Mouse (Mus musculus): Measurements from ENCODE around the gene Stpg3. TPM values are rescaled to one million over a fixed set of nuclear protein-coding genes. Genes with fewer than 3 reads are reported as not detected.
"Not testable (repeated sequence)": the region's sequence is repeated elsewhere in the genome, so short reads cannot be mapped to it uniquely, and the experiment has no call there.

Gene Stpg3
- polyA plus RNA-seq (2015; fragmentation: Nextera tagmentation; extraction: Ambion mirVana): 0.11 TPM in 1 of 2 replicates, not detected in the other

GRCm38 (mm10) chr2:25214444-25214843 is at the start of gene Stpg3:
TSS of gene Stpg3 (minus strand) at chr2:25214637.
- Histone ChIP-seq H3K9ac (no peak within 1 kb of the TSS), H3K4me2 (replicated peaks) (no peak within 1 kb of the TSS), H3K27me3 (peaks cover 6% of the 10 kb centered on the region; the same call in 1 of the 2 replicates), H3K4me1 (peaks cover 15% of the 10 kb centered on the region), H3K27ac (no peak within 1 kb of the TSS), H3K9me3 (no peaks in the 10 kb centered on the region), H3K4me3 (no peak within 1 kb of the TSS), H3K36me3 (peaks cover 4% of the 10 kb centered on the region; the same call in 1 of the 2 replicates)
- 74% methylated on average over 3 of the region's 3 CpGs for WGBS
- no peak for ATAC-seq (ENCODE audit: low FRiP score, low read depth)

- peaks cover 22% of the 10 kb centered on the region for H3K27me3 ChIP-seq
- no peak for ATAC-seq (ENCODE audit: low FRiP score, low read depth)
- peaks cover 39% of the 10 kb centered on the region for H3K4me1 ChIP-seq
- H3K4me2 ChIP-seq (replicated peaks): peak overlapping the region; percentile 99
- peak overlapping the region; percentile 68 for H3K4me3 ChIP-seq
- WGBS: 18% methylated on average over 12 of the region's 12 CpGs
- H3K36me3 ChIP-seq: peaks cover 9% of the 10 kb centered on the region; the same call in 1 of the 2 replicates
- H3K9me3 ChIP-seq: no peaks in the 10 kb centered on the region
- H3K27ac ChIP-seq: no peak overlapping the region
- H3K9ac ChIP-seq: peak overlapping the region; percentile 79
These were observed 49.3 kb upstream of the Stpg3 start for GRCm38 (mm10) chr2:25263623-25264285.

- H3K27me3 ChIP-seq: peaks cover 22% of the 10 kb centered on the region
- no peak overlapping the region for H3K27ac ChIP-seq
- under 1% methylated on average over 82 of the region's 82 CpGs for WGBS
- 0 out of 2 replicates have a peak, but pooled peaks cover 6% of the 10 kb centered on the region for H3K36me3 ChIP-seq
- peaks cover 39% of the 10 kb centered on the region for H3K4me1 ChIP-seq
- ATAC-seq (ENCODE audit: low FRiP score, low read depth): no peak
- H3K9me3 ChIP-seq: no peaks in the 10 kb centered on the region
- H3K4me3 ChIP-seq: peak overlapping the region; percentile 68
- peak overlapping the region; percentile 99 for H3K4me2 ChIP-seq (replicated peaks)
- H3K9ac ChIP-seq: peak overlapping the region; percentile 79
These were observed 48.6 kb upstream of the Stpg3 start for GRCm38 (mm10) chr2:25262795-25263622.

- no peak within 1 kb of the TSS for H3K27ac ChIP-seq
- H3K27me3 ChIP-seq: peaks cover 22% of the 10 kb centered on the region
These were observed 47.9 kb upstream of the Stpg3 start, which contains the start of gene Tprn for GRCm38 (mm10) chr2:25262291-25262767. TSS of gene Tprn (plus strand) at chr2:25262618.

GRCm38 (mm10) chr2:25261870-25262269 is 47.4 kb upstream of the Stpg3 start:
- Histone ChIP-seq H3K4me2 (replicated peaks) (peak overlapping the region; percentile 99), H3K4me1 (peaks cover 39% of the 10 kb centered on the region), H3K27me3 (peaks cover 22% of the 10 kb centered on the region), H3K27ac (no peak overlapping the region), H3K9me3 (no peaks in the 10 kb centered on the region), H3K36me3 (0 out of 2 replicates have a peak, but pooled peaks cover 6% of the 10 kb centered on the region), H3K4me3 (peak overlapping the region; percentile 68), H3K9ac (peak overlapping the region; percentile 45; the same call in 1 of the 2 replicates)
- no peak for ATAC-seq (ENCODE audit: low FRiP score, low read depth)
- WGBS: 50% methylated on average over 12 of the region's 12 CpGs

More at GRCm38 (mm10) chr2:25262291-25262767, 47.9 kb upstream of the Stpg3 start, which contains the start of gene Tprn:
- 0 out of 2 replicates have a peak, but pooled peaks cover 6% of the 10 kb centered on the region for H3K36me3 ChIP-seq
- H3K9me3 ChIP-seq: no peaks in the 10 kb centered on the region
- peak; percentile 99 for ATAC-seq (ENCODE audit: low FRiP score, low read depth)
- peak within 1 kb of the TSS; percentile 79 for H3K9ac ChIP-seq
- H3K4me1 ChIP-seq: peaks cover 39% of the 10 kb centered on the region
- H3K4me2 ChIP-seq (replicated peaks): peak within 1 kb of the TSS; percentile 99
- H3K4me3 ChIP-seq: peak within 1 kb of the TSS; percentile 68
- WGBS: under 1% methylated on average over 38 of the region's 39 CpGs

GRCm38 (mm10) chr2:25258887-25259286 is 44.5 kb upstream of the Stpg3 start:
- Histone ChIP-seq H3K4me1 (peaks cover 28% of the 10 kb centered on the region), H3K27me3 (peaks cover 9% of the 10 kb centered on the region), H3K4me2 (replicated peaks) (no peak overlapping the region), H3K9me3 (no peaks in the 10 kb centered on the region), H3K27ac (no peak overlapping the region), H3K9ac (no peak overlapping the region), H3K36me3 (0 out of 2 replicates have a peak, but pooled peaks cover 6% of the 10 kb centered on the region), H3K4me3 (no peak overlapping the region)
- ATAC-seq (ENCODE audit: low FRiP score, low read depth): no peak
- WGBS: 71% methylated on average over 2 of the region's 2 CpGs

- not testable (repeated sequence) for ATAC-seq (ENCODE audit: low FRiP score, low read depth)
- 83% methylated on average over 5 of the region's 5 CpGs for WGBS
These were observed 42.8 kb upstream of the Stpg3 start for GRCm38 (mm10) chr2:25257250-25257649.

GRCm38 (mm10) chr2:25256443-25257109 is 42.1 kb upstream of the Stpg3 start:
- H3K9me3 ChIP-seq; H3K27me3 ChIP-seq; H3K27ac ChIP-seq; ATAC-seq (ENCODE audit: low FRiP score, low read depth): not testable (repeated sequence)
- 56% methylated on average over 12 of the region's 12 CpGs for WGBS
- Histone ChIP-seq H3K9ac (peak overlapping the region; percentile 85), H3K4me1 (peaks cover 18% of the 10 kb centered on the region), H3K4me2 (replicated peaks) (peak overlapping the region; percentile 99), H3K36me3 (peaks cover 20% of the 10 kb centered on the region), H3K4me3 (peak overlapping the region; percentile 81)

More at GRCm38 (mm10) chr2:25257250-25257649, 42.8 kb upstream of the Stpg3 start:
- not testable (repeated sequence) for H3K4me2 ChIP-seq (replicated peaks); H3K4me3 ChIP-seq; H3K9me3 ChIP-seq; H3K27me3 ChIP-seq; H3K9ac ChIP-seq; H3K27ac ChIP-seq
- peaks cover 18% of the 10 kb centered on the region for H3K4me1 ChIP-seq
- H3K36me3 ChIP-seq: peaks cover 13% of the 10 kb centered on the region; the same call in 1 of the 2 replicates

GRCm38 (mm10) chr2:25255284-25255779 is 40.9 kb upstream of the Stpg3 start, which contains the start of gene Tmem203:
TSS of gene Tmem203 (plus strand) at chr2:25255439.
- Histone ChIP-seq H3K9me3 (no peaks in the 10 kb centered on the region), H3K4me1 (peaks cover 18% of the 10 kb centered on the region), H3K9ac (peak within 1 kb of the TSS; percentile 85), H3K4me2 (replicated peaks) (peak within 1 kb of the TSS; percentile 99), H3K36me3 (peaks cover 32% of the 10 kb centered on the region), H3K27ac (peak within 1 kb of the TSS; percentile 69), H3K27me3 (no peaks in the 10 kb centered on the region), H3K4me3 (peak within 1 kb of the TSS; percentile 81)
- peak; percentile 89 for ATAC-seq (ENCODE audit: low FRiP score, low read depth)
- 1% methylated on average over 39 of the region's 39 CpGs for WGBS

- Histone ChIP-seq H3K4me2 (replicated peaks) (no peak overlapping the region), H3K27ac (no peak overlapping the region), H3K27me3 (no peaks in the 10 kb centered on the region), H3K9ac (no peak overlapping the region), H3K9me3 (no peaks in the 10 kb centered on the region), H3K36me3 (peaks cover 56% of the 10 kb centered on the region), H3K4me1 (peaks cover 18% of the 10 kb centered on the region), H3K4me3 (no peak overlapping the region)
- WGBS: 85% methylated on average over 1 of the region's 1 CpGs
- no peak for ATAC-seq (ENCODE audit: low FRiP score, low read depth)
These were observed 37.9 kb upstream of the Stpg3 start for GRCm38 (mm10) chr2:25252331-25252730.

All from limb, embryonic 13.5 days (tissue).